Mouse (Mus musculus): ENCODE results near the gene Zdhhc13. TPM values are rescaled to one million over a fixed set of nuclear protein-coding genes. Genes with fewer than 3 reads are reported as not detected.

The Zdhhc13 gene
- polyA plus RNA-seq, 1 experiment = 3.1 TPM

GRCm38 (mm10) chr7:48773333-48773732 is 15.5 kb upstream of the Zdhhc13 start:
- no peaks in the 10 kb centered on the region for H3K4me1 ChIP-seq (ENCODE audit: control insufficient read depth, insufficient read depth, insufficient read length, low read length)
- no peak overlapping the region for H3K4me3 ChIP-seq (ENCODE audit: insufficient read depth, low read depth, low read length)
- H3K27ac ChIP-seq (replicated peaks; ENCODE audit: low read depth, low read length) = no peak overlapping the region

GRCm38 (mm10) chr7:48774633-48775032 is 14.2 kb upstream of the Zdhhc13 start:
- H3K4me3 ChIP-seq (ENCODE audit: insufficient read depth, low read depth, low read length) = no peak overlapping the region
- no peaks in the 10 kb centered on the region for H3K4me1 ChIP-seq (ENCODE audit: control insufficient read depth, insufficient read depth, insufficient read length, low read length)
- no peak overlapping the region for H3K27ac ChIP-seq (replicated peaks; ENCODE audit: low read depth, low read length)

DNA sequence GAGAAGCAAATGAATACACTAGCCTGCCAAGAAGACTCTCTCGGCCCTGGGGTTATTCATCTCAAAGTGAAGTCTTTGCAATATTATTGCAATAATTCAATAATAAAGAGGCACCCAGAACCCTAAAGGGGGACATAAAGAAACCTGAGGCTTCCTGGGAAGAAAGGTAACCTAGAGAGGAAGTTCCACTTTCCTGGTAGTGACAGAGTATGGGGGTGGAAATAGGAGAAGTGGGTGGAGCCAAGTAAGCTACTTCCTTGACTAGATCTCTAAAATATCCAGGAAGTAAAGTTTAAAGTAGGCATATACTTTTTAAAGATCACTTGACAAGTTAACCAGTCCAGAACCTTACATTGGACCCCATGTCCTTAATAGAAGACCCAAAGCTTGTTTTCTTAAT is 13.4 kb upstream of the Zdhhc13 start:
- H3K4me3 ChIP-seq (ENCODE audit: insufficient read depth, low read depth, low read length) = no peak overlapping the region
- H3K27ac ChIP-seq (replicated peaks; ENCODE audit: low read depth, low read length) = no peak overlapping the region
- no peaks in the 10 kb centered on the region for H3K4me1 ChIP-seq (ENCODE audit: control insufficient read depth, insufficient read depth, insufficient read length, low read length)

- no peaks in the 10 kb centered on the region for H3K4me1 ChIP-seq (ENCODE audit: control insufficient read depth, insufficient read depth, insufficient read length, low read length)
- no peak overlapping the region for H3K4me3 ChIP-seq (ENCODE audit: insufficient read depth, low read depth, low read length)
- no peak overlapping the region for H3K27ac ChIP-seq (replicated peaks; ENCODE audit: low read depth, low read length)
These were observed 10.9 kb upstream of the Zdhhc13 start for GRCm38 (mm10) chr7:48777721-48778504.

DNA sequence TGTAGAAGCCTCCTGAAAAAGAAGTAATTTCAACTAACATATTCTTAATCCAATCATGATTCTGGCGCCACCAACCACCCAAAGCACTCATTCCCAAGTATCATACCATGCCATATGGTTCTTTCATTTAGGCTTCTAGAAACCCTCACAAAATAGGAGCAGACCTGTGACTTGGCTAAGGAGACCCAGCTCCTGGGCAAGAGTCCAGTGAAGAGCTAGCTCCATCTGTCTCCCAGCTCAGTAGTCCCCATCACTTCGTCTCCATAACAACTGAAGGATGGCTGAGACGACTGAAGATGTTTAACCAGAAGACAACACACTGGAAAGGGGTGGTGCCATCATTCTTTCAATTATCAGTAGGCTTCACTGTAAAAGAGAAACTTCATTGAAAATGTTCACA is 9.7 kb upstream of the Zdhhc13 start:
- H3K4me1 ChIP-seq (ENCODE audit: control insufficient read depth, insufficient read depth, insufficient read length, low read length) = no peaks in the 10 kb centered on the region
- no peak overlapping the region for H3K27ac ChIP-seq (replicated peaks; ENCODE audit: low read depth, low read length)
- H3K4me3 ChIP-seq (ENCODE audit: insufficient read depth, low read depth, low read length) = no peak overlapping the region

- Histone ChIP-seq H3K27ac (replicated peaks; ENCODE audit: low read depth, low read length) (no peak overlapping the region), H3K4me3 (ENCODE audit: insufficient read depth, low read depth, low read length) (no peak overlapping the region), H3K4me1 (ENCODE audit: control insufficient read depth, insufficient read depth, insufficient read length, low read length) (no peaks in the 10 kb centered on the region)
These were observed 6.4 kb upstream of the Zdhhc13 start for GRCm38 (mm10) chr7:48782432-48782831.

- Histone ChIP-seq H3K4me1 (ENCODE audit: control insufficient read depth, insufficient read depth, insufficient read length, low read length) (0 out of 2 replicates have a peak, but pooled peaks cover 2% of the 10 kb centered on the region), H3K4me3 (ENCODE audit: insufficient read depth, low read depth, low read length) (no peak overlapping the region), H3K27ac (replicated peaks; ENCODE audit: low read depth, low read length) (no peak overlapping the region)
These were observed 3.9 kb upstream of the Zdhhc13 start for GRCm38 (mm10) chr7:48784773-48785523.

DNA sequence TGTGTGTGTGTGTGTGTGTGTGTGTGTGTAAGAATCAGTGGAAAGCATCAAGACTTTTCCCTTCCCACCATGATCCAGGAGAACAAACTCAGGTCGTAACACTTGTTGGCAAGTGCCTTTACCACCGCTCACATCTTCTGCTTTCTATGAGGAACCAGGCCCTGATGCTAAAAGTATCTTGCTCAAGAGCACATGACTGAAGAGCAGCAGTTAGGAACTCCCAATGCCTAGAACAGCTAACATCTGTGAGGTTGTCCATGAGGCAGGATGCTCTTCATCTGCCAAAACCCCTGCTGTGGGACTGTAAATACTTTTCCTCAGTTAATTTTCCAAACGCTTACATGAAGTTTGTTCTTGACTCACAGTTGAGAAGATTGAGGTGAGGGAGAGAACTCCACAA is 455 bp upstream of the Zdhhc13 start:
- no peak overlapping the region for H3K27ac ChIP-seq (replicated peaks; ENCODE audit: low read depth, low read length)
- peak overlapping the region; percentile 41; the same call in 1 of the 2 replicates for H3K4me3 ChIP-seq (ENCODE audit: insufficient read depth, low read depth, low read length)
- 0 out of 2 replicates have a peak, but pooled peaks cover 2% of the 10 kb centered on the region for H3K4me1 ChIP-seq (ENCODE audit: control insufficient read depth, insufficient read depth, insufficient read length, low read length)

DNA sequence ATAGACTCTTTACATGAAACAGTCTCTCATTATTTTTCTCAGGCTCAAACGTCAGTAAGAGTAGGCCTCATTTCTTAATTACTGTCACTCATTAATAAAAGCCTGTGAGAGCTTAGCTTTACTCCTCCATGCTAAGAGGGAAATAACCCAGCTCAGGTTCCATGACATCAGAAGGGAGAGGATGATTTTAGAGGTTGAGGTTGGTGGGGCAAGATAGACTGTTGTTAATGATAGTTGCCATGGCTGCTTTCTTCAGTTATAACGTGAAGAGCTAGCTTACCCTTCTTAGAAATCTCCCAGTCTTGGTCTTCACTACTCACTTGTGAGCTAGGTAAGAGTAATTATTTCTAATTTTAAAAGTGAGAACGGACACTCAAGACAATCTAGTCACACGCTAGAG is 1.3 kb downstream of the Zdhhc13 start:
- Histone ChIP-seq H3K4me3 (ENCODE audit: insufficient read depth, low read depth, low read length) (no peak overlapping the region), H3K4me1 (ENCODE audit: control insufficient read depth, insufficient read depth, insufficient read length, low read length) (0 out of 2 replicates have a peak, but pooled peaks cover 2% of the 10 kb centered on the region), H3K27ac (replicated peaks; ENCODE audit: low read depth, low read length) (no peak overlapping the region)

DNA sequence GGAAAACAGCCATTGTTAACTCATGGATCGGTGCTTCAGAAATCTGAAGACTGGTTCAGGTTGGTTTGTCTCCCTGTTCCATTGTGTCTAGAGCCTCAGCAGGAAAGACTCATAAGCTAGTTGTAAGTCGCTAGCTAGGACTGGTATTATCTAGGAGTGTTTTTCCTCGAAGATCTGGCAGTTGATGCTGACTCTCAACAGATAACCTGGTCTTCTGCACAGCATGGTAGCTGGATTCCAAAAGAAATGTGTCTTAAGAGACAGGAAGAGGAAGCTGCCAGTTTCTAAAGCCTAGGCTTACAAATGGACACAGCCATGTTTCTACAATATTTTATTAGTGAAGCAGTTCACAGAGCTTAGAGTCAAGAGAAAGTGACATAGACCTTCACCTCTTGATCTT is 2.6 kb downstream of the Zdhhc13 start:
- 0 out of 2 replicates have a peak, but pooled peaks cover 2% of the 10 kb centered on the region for H3K4me1 ChIP-seq (ENCODE audit: control insufficient read depth, insufficient read depth, insufficient read length, low read length)
- no peak overlapping the region for H3K27ac ChIP-seq (replicated peaks; ENCODE audit: low read depth, low read length)
- no peak overlapping the region for H3K4me3 ChIP-seq (ENCODE audit: insufficient read depth, low read depth, low read length)

DNA sequence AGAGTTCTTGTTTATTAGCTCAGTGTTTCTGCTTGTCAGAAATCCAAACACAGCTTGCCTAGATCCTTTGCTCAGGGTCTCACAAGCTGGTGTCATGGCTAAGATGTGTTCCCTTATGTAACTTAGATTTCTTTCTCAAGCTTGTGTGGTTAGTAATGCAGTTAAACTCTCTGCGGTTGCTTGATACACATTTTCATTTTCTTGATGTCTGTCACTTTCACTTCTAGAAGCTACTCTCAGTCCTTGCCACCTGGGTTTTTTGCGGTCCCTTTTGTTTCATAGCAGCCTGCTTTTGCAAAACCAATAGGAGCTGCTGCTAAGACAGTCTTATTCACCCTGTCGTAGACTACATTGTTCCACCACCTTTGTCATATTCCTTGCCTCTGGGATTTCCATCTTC is 6.3 kb downstream of the Zdhhc13 start:
- H3K4me3 ChIP-seq (ENCODE audit: insufficient read depth, low read depth, low read length) = no peak overlapping the region
- no peak overlapping the region for H3K27ac ChIP-seq (replicated peaks; ENCODE audit: low read depth, low read length)
- no peaks in the 10 kb centered on the region for H3K4me1 ChIP-seq (ENCODE audit: control insufficient read depth, insufficient read depth, insufficient read length, low read length)

- Histone ChIP-seq H3K27ac (replicated peaks; ENCODE audit: low read depth, low read length) (no peak overlapping the region), H3K4me3 (ENCODE audit: insufficient read depth, low read depth, low read length) (no peak overlapping the region)
These were observed 14.6 kb downstream of the Zdhhc13 start for GRCm38 (mm10) chr7:48803381-48803780.

GRCm38 (mm10) chr7:48806587-48806986 is 17.8 kb downstream of the Zdhhc13 start:
- H3K27ac ChIP-seq (replicated peaks; ENCODE audit: low read depth, low read length) = no peak overlapping the region
- no peaks in the 10 kb centered on the region for H3K4me1 ChIP-seq (ENCODE audit: control insufficient read depth, insufficient read depth, insufficient read length, low read length)
- no peak overlapping the region for H3K4me3 ChIP-seq (ENCODE audit: insufficient read depth, low read depth, low read length)

More at GRCm38 (mm10) chr7:48803381-48803780, 14.6 kb downstream of the Zdhhc13 start:
- H3K4me1 ChIP-seq (ENCODE audit: control insufficient read depth, insufficient read depth, insufficient read length, low read length) = no peaks in the 10 kb centered on the region

GRCm38 (mm10) chr7:48810652-48811051 is 21.8 kb downstream of the Zdhhc13 start:
- Histone ChIP-seq H3K4me1 (ENCODE audit: control insufficient read depth, insufficient read depth, insufficient read length, low read length) (no peaks in the 10 kb centered on the region), H3K27ac (replicated peaks; ENCODE audit: low read depth, low read length) (no peak overlapping the region)

DNA sequence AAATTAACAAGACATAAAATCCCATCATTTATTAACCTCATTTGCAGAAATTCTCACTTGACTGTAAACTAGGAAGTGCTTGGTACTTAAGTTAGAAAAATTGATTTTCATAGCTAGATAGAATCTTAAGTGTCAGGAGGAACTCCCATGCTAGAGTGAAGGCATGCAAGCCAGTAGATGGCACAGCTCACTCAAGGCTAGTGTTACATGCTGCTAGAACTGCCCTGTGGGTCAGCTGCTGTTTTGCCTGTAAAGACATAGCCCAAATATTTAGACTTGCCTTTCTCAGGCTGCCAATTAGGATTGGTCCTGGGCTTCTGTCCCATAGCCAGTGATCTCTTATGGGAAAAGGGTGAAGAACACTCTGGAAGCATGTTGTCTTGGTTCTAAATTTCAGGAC is 23.6 kb downstream of the Zdhhc13 start:
- Histone ChIP-seq H3K4me1 (ENCODE audit: control insufficient read depth, insufficient read depth, insufficient read length, low read length) (no peaks in the 10 kb centered on the region), H3K27ac (replicated peaks; ENCODE audit: low read depth, low read length) (no peak overlapping the region), H3K4me3 (ENCODE audit: insufficient read depth, low read depth, low read length) (no peak overlapping the region)

More at GRCm38 (mm10) chr7:48810652-48811051, 21.8 kb downstream of the Zdhhc13 start:
- H3K4me3 ChIP-seq (ENCODE audit: insufficient read depth, low read depth, low read length) = no peak overlapping the region
